In the genomic region with DNA sequence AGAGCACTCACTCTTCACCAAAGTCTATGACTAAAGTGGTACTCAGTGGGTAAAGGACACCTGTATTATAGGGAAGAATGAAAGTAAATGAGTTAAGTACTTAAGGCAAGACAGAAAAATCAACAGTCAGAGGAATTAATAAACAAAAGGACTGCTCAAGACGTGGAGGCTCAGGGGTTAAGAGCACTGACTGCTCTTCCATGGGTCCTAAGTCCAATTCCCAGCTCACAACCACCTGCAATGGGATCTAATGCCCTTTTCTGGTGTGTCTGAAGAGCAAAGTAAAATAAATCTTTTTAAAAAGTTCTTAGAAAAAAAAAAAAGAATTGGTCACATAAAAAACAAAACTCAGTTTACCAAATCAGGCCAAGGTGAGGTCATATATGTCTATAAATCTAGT, we compare ENCODE assay signal across 18 mouse cellular contexts.
"Had no signal": no experiment of that assay in that cellular context is flagged by ENCODE, and none has a peak within 500 bp of the region (broad histone marks: within the 10 kb centered on the region; RNA-seq: fewer than 3 reads in every experiment).

No protein-coding gene starts in this region.

- H3K27me3 ChIP-seq: lung, embryonic 15.5 days; megakaryocyte, embryonic 14.5 days; midbrain, embryonic 13.5 days; midbrain, embryonic 15.5 days; neural tube, embryonic 12.5 days; stomach, embryonic 15.5 days had no signal

- H3K4me2 ChIP-seq: lung, embryonic 15.5 days; midbrain, embryonic 11.5 days; midbrain, embryonic 13.5 days; midbrain, embryonic 15.5 days; neural tube, embryonic 12.5 days; stomach, embryonic 15.5 days had no signal

- H3K9ac ChIP-seq: liver, postnatal 0 days; lung, embryonic 15.5 days; midbrain, embryonic 13.5 days; midbrain, embryonic 15.5 days; neural tube, embryonic 12.5 days; stomach, embryonic 15.5 days had no signal

- H3K4me1 ChIP-seq: lung, embryonic 15.5 days; midbrain, embryonic 15.5 days; stomach, embryonic 15.5 days had no signal

- H3K27ac ChIP-seq: lung, embryonic 15.5 days; macrophage; midbrain, embryonic 13.5 days; midbrain, embryonic 15.5 days; neural tube, embryonic 12.5 days; stomach, embryonic 15.5 days; stomach, postnatal 0 days had no signal

- H3K9me3 ChIP-seq: lung, embryonic 15.5 days; megakaryocyte, embryonic 14.5 days; midbrain, embryonic 13.5 days; midbrain, embryonic 15.5 days; neural tube, embryonic 12.5 days; stomach, embryonic 15.5 days had no signal

- H3K4me3 ChIP-seq: lung, embryonic 15.5 days; midbrain, embryonic 13.5 days; midbrain, embryonic 15.5 days; neural tube, embryonic 12.5 days; stomach, embryonic 15.5 days had no signal

- DNase-seq: liver, postnatal 0 days; lung, adult 2 months; lung, postnatal 14 days; lung, postnatal 36 days; right cerebral cortex, postnatal 14 days; thymus, adult 2 months; thymus, postnatal 25 days; thymus, postnatal 4 days had no signal

- ATAC-seq: liver, postnatal 0 days; lung, postnatal 0 days; midbrain, embryonic 13.5 days; midbrain, embryonic 15.5 days had no signal

- H3K36me3 ChIP-seq: lung, embryonic 15.5 days; midbrain, embryonic 13.5 days; midbrain, embryonic 15.5 days; neural tube, embryonic 12.5 days; stomach, embryonic 15.5 days had no signal
